Mouse (Mus musculus) CH12.LX (cell line): ENCODE measurements around the gene Gprin1. TPM values are rescaled to one million over a fixed set of nuclear protein-coding genes. Genes with fewer than 3 reads are reported as not detected.

ENCODE experiments used
- DNase-seq: peaks from one replicate; pipeline ENCODE4 v3.0.0-alpha.2; 2013; ENCODE audit errors: extremely low read depth
- H3K27ac ChIP-seq: 2 replicates; pipeline ENCODE4 v1.5.1; 2012; ENCODE audit warnings: low read depth, mild to moderate bottlenecking, control low read depth, moderate library complexity; ENCODE audit not compliant: insufficient read depth
- H3K27me3 ChIP-seq: replicated peaks from 2 replicates; pipeline ENCODE3; 2012; ENCODE audit warnings: inconsistent platforms
- H3K36me3 ChIP-seq, 2 experiments: replicated peaks in 1 of 2; 2 replicates each; pipeline versions ENCODE3 to v1.6.1; 2012; ENCODE audit warnings: inconsistent platforms in 1 of 2, low read length in 1 of 2, mild to moderate bottlenecking in 1 of 2, mixed read lengths in 1 of 2, moderate library complexity in 1 of 2; ENCODE audit not compliant: control insufficient read depth in 1 of 2, insufficient read depth in 1 of 2
- H3K4me1 ChIP-seq, 2 experiments: 2 replicates each; pipeline ENCODE4 v1.6.1; 2012; ENCODE audit warnings: inconsistent platforms in 1 of 2, moderate library complexity in 1 of 2; ENCODE audit not compliant: insufficient read depth in 2 of 2, control insufficient read depth in 1 of 2
- H3K4me2 ChIP-seq: 2 replicates; pipeline ENCODE4 v1.6.1; 2012; ENCODE audit warnings: low read depth, mild to moderate bottlenecking, control low read depth; ENCODE audit not compliant: poor library complexity, insufficient read depth, severe bottlenecking
- H3K4me3 ChIP-seq, 3 experiments: fragments of 150-350 bp in 1 of 3; sonication (generic) in 1 of 3; replicated peaks in 1 of 3; 2 replicates each; pipeline versions ENCODE3 to v1.5.1; 2011 to 2012; ENCODE audit warnings: low read depth in 2 of 3, low read length in 2 of 3, mild to moderate bottlenecking in 2 of 3, moderate library complexity in 2 of 3, control low read depth in 1 of 3, improper control_type of control experiment in 1 of 3, inconsistent platforms in 1 of 3, mixed read lengths in 1 of 3; ENCODE audit not compliant: poor library complexity in 1 of 3
- H3K79me2 ChIP-seq: replicated peaks from 2 replicates; pipeline ENCODE4 v1.6.1; 2012; ENCODE audit warnings: mild to moderate bottlenecking, moderate library complexity; ENCODE audit not compliant: control insufficient read depth, poor library complexity, insufficient read depth, severe bottlenecking; ENCODE audit errors: extremely low read depth
- H3K9ac ChIP-seq: 2 replicates; pipeline ENCODE4 v1.6.1; 2012; ENCODE audit warnings: low read depth, mild to moderate bottlenecking, control low read depth, moderate library complexity; ENCODE audit not compliant: insufficient read depth
- H3K9me3 ChIP-seq: replicated peaks from 2 replicates; pipeline ENCODE3; 2012; ENCODE audit warnings: low read length, inconsistent platforms, mixed read lengths
- CHD1 ChIP-seq: IDR thresholded peaks from 2 replicates; pipeline ENCODE4 v1.6.1; 2012; ENCODE audit warnings: low read depth, low read length, improper control_type of control experiment, inconsistent platforms
- CTCF ChIP-seq, 2 experiments: IDR thresholded peaks in 1 of 2; conservative IDR thresholded peaks in 1 of 2; 2 replicates each; pipeline ENCODE4 v1.5.1; 2011 to 2012; ENCODE audit warnings: low read depth in 2 of 2, low read length in 2 of 2, improper control_type of control experiment in 1 of 2, inconsistent platforms in 1 of 2, mild to moderate bottlenecking in 1 of 2, moderate library complexity in 1 of 2
- ELF1 ChIP-seq: IDR thresholded peaks from 2 replicates; pipeline ENCODE4 v1.6.1; 2014; ENCODE audit warnings: low read depth, mild to moderate bottlenecking, inconsistent platforms, low read length, improper control_type of control experiment
- EP300 ChIP-seq: IDR thresholded peaks from 2 replicates; pipeline ENCODE4 v1.6.1; 2011; ENCODE audit warnings: low read length, improper control_type of control experiment
- ETS1 ChIP-seq: conservative IDR thresholded peaks from 2 replicates; pipeline ENCODE4 v1.6.1; 2012; ENCODE audit warnings: low read depth, mild to moderate bottlenecking, inconsistent platforms, low read length, improper control_type of control experiment, moderate library complexity
- HCFC1 ChIP-seq: IDR thresholded peaks from 2 replicates; pipeline ENCODE4 v1.6.1; 2012; ENCODE audit warnings: low read depth, mild to moderate bottlenecking, inconsistent platforms, low read length, improper control_type of control experiment
- MAFK ChIP-seq: IDR thresholded peaks from 2 replicates; pipeline ENCODE4 v1.6.1; 2011; ENCODE audit warnings: low read length, improper control_type of control experiment; ENCODE audit not compliant: insufficient replicate concordance
- MAZ ChIP-seq: IDR thresholded peaks from 2 replicates; pipeline ENCODE4 v1.6.1; 2012; ENCODE audit warnings: low read depth, mild to moderate bottlenecking, inconsistent platforms, low read length, improper control_type of control experiment, moderate library complexity
- MXI1 ChIP-seq: IDR thresholded peaks from 2 replicates; pipeline ENCODE4 v1.6.1; 2011; ENCODE audit warnings: mild to moderate bottlenecking, low read depth, low read length, improper control_type of control experiment
- MYC ChIP-seq: IDR thresholded peaks from 2 replicates; pipeline ENCODE4 v1.6.1; 2011; ENCODE audit warnings: low read depth, mild to moderate bottlenecking, improper control_type of control experiment, low read length
- NELFE ChIP-seq: IDR thresholded peaks from 2 replicates; pipeline ENCODE4 v1.6.1; 2011; ENCODE audit warnings: low read depth, low read length, improper control_type of control experiment
- POLR2A ChIP-seq: IDR thresholded peaks from 2 replicates; pipeline ENCODE4 v1.6.1; 2011; ENCODE audit warnings: low read depth, mild to moderate bottlenecking, improper control_type of control experiment, low read length
- POLR2AphosphoS2 ChIP-seq: IDR thresholded peaks from 2 replicates; pipeline ENCODE4 v1.6.1; 2011; ENCODE audit warnings: low read depth, low read length, improper control_type of control experiment
- RAD21 ChIP-seq: IDR thresholded peaks from 2 replicates; pipeline ENCODE4 v1.6.1; 2011; ENCODE audit warnings: low read depth, mild to moderate bottlenecking, low read length, improper control_type of control experiment, moderate library complexity
- RCOR1 ChIP-seq: conservative IDR thresholded peaks from 2 replicates; pipeline ENCODE4 v1.6.1; 2012; ENCODE audit warnings: low read depth, mild to moderate bottlenecking, inconsistent platforms, low read length, improper control_type of control experiment
- SIN3A ChIP-seq: IDR thresholded peaks from 2 replicates; pipeline ENCODE4 v1.6.1; 2012; ENCODE audit warnings: low read length, improper control_type of control experiment, inconsistent platforms
- SMC3 ChIP-seq: IDR thresholded peaks from 2 replicates; pipeline ENCODE4 v1.6.1; 2011; ENCODE audit warnings: low read depth, low read length, improper control_type of control experiment
- TCF12 ChIP-seq: IDR thresholded peaks from 2 replicates; pipeline ENCODE4 v1.6.1; 2014; ENCODE audit warnings: low read depth, mild to moderate bottlenecking, inconsistent platforms, low read length, improper control_type of control experiment
- ZKSCAN1 ChIP-seq: IDR thresholded peaks from 2 replicates; pipeline ENCODE4 v1.6.1; 2012; ENCODE audit warnings: low read depth, inconsistent platforms, low read length, improper control_type of control experiment, borderline replicate concordance
- ZNF384 ChIP-seq: IDR thresholded peaks from 2 replicates; pipeline ENCODE4 v1.6.1; 2012; ENCODE audit warnings: low read depth, low read length, improper control_type of control experiment, inconsistent platforms
- dilution Hi-C: fragments of 300-500 bp; cut with MboI; formaldehyde crosslinking; loops from 2 replicates; pipeline ENCODE4 v1.14.3; 2020; ENCODE audit warnings: low sequenced_read_pairs; ENCODE audit not compliant: extremely low pct_unique_long_range_greater_than_20kb, extremely low pct_ligation_motif_present
- in situ Hi-C: fragments of 300-500 bp; cut with MboI; formaldehyde crosslinking; loops from 3 replicates; pipeline ENCODE4 v1.14.3; 2019; ENCODE audit warnings: low sequenced_read_pairs, low pct_ligation_motif_present, low pct_unique_long_range_greater_than_20kb, mixed read lengths
- polyA plus RNA-seq: library from polyadenylated mRNA; unstranded; fragments of >175 nt; gene quantifications from 2 replicates; pipeline ENCODE4 v1.2.1, GENCODE M21; 2012; ENCODE audit warnings: low read depth; ENCODE audit not compliant: insufficient read length
- total RNA-seq, 2 experiments: library from RNA; depleted of rRNA; stranded (reverse); fragments of 300-350 nt in 1 of 2; fragments of >200 nt in 1 of 2; gene quantifications; 2 replicates each; pipeline ENCODE4 v1.2.3; 2012 to 2014

The Gprin1 gene
- total and polyA plus RNA-seq, 3 experiments = not detected

DNA sequence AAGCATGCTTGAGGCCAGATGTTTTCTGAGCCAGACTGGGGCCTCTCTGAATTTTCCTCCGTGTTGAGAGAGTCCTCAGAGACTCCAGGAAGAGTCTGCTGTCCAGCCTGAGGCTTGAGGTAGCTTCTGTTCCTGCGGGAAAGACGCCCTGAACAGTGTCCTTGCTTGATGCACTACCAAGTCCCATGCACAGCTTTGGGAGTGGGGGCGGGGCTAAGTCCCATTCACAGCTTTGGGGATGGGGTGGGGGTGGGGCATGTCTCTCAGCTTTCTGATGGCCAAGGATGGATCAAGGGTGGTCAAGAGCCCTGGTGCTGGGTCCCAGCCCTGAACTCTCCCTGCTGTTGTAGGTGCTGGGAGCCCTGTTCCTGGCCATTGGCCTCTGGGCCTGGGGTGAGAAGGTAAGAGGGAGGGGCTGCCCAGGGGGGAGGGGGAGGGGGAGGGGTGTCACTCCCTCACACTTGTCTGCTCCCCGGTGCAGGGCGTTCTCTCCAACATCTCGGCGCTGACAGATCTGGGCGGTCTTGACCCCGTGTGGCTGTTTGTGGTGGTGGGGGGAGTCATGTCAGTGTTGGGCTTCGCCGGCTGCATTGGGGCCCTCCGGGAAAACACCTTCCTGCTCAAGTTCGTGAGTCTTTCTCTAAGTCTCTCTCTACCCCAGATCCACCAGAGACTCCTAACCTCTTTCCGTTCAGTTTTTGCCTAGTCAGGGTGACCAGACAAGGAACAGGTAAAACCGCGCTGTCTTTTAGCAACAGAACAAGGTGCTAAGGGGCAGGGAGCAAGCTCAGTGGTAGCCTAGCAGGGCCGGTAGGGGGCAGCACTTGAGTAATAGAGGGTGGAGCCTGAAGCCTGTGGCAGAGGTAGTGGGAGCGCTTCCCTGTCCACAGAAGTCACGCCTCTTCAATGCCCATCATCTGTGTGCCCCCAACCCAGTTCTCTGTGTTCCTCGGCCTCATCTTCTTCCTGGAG is 42.9 kb upstream of the Gprin1 start:
- H3K79me2 ChIP-seq = no peaks in the 10 kb centered on the region
- DNase-seq = no peak
- no peaks in the 10 kb centered on the region for H3K36me3 ChIP-seq
- H3K4me3 ChIP-seq = no peak overlapping the region
- H3K27me3 ChIP-seq = peaks cover 78% of the 10 kb centered on the region
- no peak overlapping the region for H3K27ac ChIP-seq
- H3K4me1 ChIP-seq = peaks cover 0 to 3% of the 10 kb centered on the region in 2 experiments; a peak in 1 of 4 replicates
- TF ChIP-seq MXI1 (no peak), MYC (no peak), CTCF (conservative IDR thresholded peaks at IDR 0.05 in 1 of 2, IDR thresholded peaks at IDR 0.05 in 1 of 2; ENCODE audit: low read depth in 2 of 2, low read length in 2 of 2) (peak in 1 of 2 experiments; percentile 33; a peak in 3 of 4 replicates)
- peaks cover 6% of the 10 kb centered on the region for H3K9me3 ChIP-seq
- dilution Hi-C loops = no loop called here
- H3K9ac ChIP-seq = no peak overlapping the region
- H3K4me2 ChIP-seq = no peak overlapping the region
- in situ Hi-C loops = loop anchor here (10.0 kb wide), 1 partner anchor 382 kb away; no protein-coding TSS in a partner anchor

DNA sequence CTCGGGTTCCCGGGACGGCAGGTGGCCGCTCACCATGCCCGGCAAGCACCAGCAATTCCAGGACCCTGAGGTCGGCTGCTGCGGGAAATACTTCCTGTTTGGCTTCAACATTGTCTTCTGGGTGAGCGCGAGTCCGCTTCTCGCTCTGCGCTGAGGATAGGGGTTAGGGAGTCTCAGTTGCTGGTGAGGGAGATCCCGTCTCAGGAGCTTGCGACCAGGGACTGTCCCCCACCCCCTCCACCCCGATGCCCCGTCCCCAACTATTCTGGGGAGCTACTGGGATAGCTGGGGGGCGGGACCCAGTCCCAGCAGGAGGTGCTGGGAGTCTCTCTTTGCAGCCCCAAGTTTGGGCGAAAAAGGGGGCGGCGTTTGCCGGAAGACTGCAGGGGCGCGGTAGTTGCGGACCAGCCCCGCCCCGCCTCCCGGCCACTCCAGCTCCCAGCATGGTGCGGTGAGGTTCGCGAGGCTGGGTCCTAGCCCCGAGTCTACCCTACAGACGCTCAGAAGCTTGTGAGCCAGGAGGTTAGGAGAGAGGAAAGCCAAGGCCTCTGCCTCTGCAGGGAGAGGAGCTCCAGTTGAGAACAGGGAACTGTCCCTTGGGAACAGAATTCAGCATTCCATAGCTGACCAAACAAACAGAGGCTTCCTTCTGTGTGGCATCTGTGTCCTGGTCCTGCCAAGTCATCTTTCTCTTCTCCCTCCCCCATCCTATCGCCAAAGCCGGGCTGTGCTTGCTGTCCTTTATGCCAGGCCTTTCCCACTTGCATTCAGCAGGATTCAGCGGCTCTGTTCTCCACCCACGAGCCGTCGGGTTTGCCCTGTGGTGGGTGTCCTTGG is 40.1 kb upstream of the Gprin1 start:
- in situ Hi-C loops = loop anchor here (10.0 kb wide), 1 partner anchor 385 kb away; no protein-coding TSS in a partner anchor
- Histone ChIP-seq H3K27me3 (peaks cover 80% of the 10 kb centered on the region), H3K27ac (no peak overlapping the region), H3K36me3 (no peaks in the 10 kb centered on the region), H3K4me1 (peaks cover 0 to 3% of the 10 kb centered on the region in 2 experiments; a peak in 1 of 4 replicates), H3K79me2 (no peaks in the 10 kb centered on the region), H3K9ac (peak overlapping the region; percentile 57; the same call in 1 of the 2 replicates), H3K9me3 (peaks cover 6% of the 10 kb centered on the region), H3K4me3 (peak overlapping the region; percentile 25 to 59 (median 28)), H3K4me2 (peak overlapping the region; percentile 69)
- DNase-seq = peak; percentile 21
- dilution Hi-C loops = no loop called here
- TF ChIP-seq SMC3 (no peak), CHD1 (no peak), ZNF384 (no peak), ZKSCAN1 (no peak), RAD21 (no peak), MAZ (no peak), RCOR1 (no peak), ETS1 (no peak), POLR2AphosphoS2 (no peak), EP300 (no peak), HCFC1 (no peak), MAFK (no peak), POLR2A (no peak), ELF1 (no peak), NELFE (no peak), SIN3A (no peak), TCF12 (no peak)
